Mouse (Mus musculus) CH12.LX (cell line): Measurements from ENCODE around the gene Asic2. TPM values are rescaled to one million over a fixed set of nuclear protein-coding genes. Genes with fewer than 3 reads are reported as not detected.

ENCODE experiments used
- DNase-seq: peaks from one replicate; pipeline ENCODE4 v3.0.0-alpha.2; 2013; ENCODE audit errors: extremely low read depth
- H3K27ac ChIP-seq: 2 replicates; pipeline ENCODE4 v1.5.1; 2012; ENCODE audit warnings: low read depth, mild to moderate bottlenecking, control low read depth, moderate library complexity; ENCODE audit not compliant: insufficient read depth
- H3K27me3 ChIP-seq: replicated peaks from 2 replicates; pipeline ENCODE3; 2012; ENCODE audit warnings: inconsistent platforms
- H3K36me3 ChIP-seq, 2 experiments: replicated peaks in 1 of 2; 2 replicates each; pipeline versions ENCODE3 to v1.6.1; 2012; ENCODE audit warnings: inconsistent platforms in 1 of 2, low read length in 1 of 2, mild to moderate bottlenecking in 1 of 2, mixed read lengths in 1 of 2, moderate library complexity in 1 of 2; ENCODE audit not compliant: control insufficient read depth in 1 of 2, insufficient read depth in 1 of 2
- H3K4me1 ChIP-seq, 2 experiments: 2 replicates each; pipeline ENCODE4 v1.6.1; 2012; ENCODE audit warnings: inconsistent platforms in 1 of 2, moderate library complexity in 1 of 2; ENCODE audit not compliant: insufficient read depth in 2 of 2, control insufficient read depth in 1 of 2
- H3K4me2 ChIP-seq: 2 replicates; pipeline ENCODE4 v1.6.1; 2012; ENCODE audit warnings: low read depth, mild to moderate bottlenecking, control low read depth; ENCODE audit not compliant: poor library complexity, insufficient read depth, severe bottlenecking
- H3K4me3 ChIP-seq, 3 experiments: fragments of 150-350 bp in 1 of 3; sonication (generic) in 1 of 3; replicated peaks in 1 of 3; 2 replicates each; pipeline versions ENCODE3 to v1.5.1; 2011 to 2012; ENCODE audit warnings: low read depth in 2 of 3, low read length in 2 of 3, mild to moderate bottlenecking in 2 of 3, moderate library complexity in 2 of 3, control low read depth in 1 of 3, improper control_type of control experiment in 1 of 3, inconsistent platforms in 1 of 3, mixed read lengths in 1 of 3; ENCODE audit not compliant: poor library complexity in 1 of 3
- H3K79me2 ChIP-seq: replicated peaks from 2 replicates; pipeline ENCODE4 v1.6.1; 2012; ENCODE audit warnings: mild to moderate bottlenecking, moderate library complexity; ENCODE audit not compliant: control insufficient read depth, poor library complexity, insufficient read depth, severe bottlenecking; ENCODE audit errors: extremely low read depth
- H3K9ac ChIP-seq: 2 replicates; pipeline ENCODE4 v1.6.1; 2012; ENCODE audit warnings: low read depth, mild to moderate bottlenecking, control low read depth, moderate library complexity; ENCODE audit not compliant: insufficient read depth
- H3K9me3 ChIP-seq: replicated peaks from 2 replicates; pipeline ENCODE3; 2012; ENCODE audit warnings: low read length, inconsistent platforms, mixed read lengths
- BHLHE40 ChIP-seq: IDR thresholded peaks from 2 replicates; pipeline ENCODE4 v1.6.1; 2011; ENCODE audit warnings: mild to moderate bottlenecking, low read depth, low read length, improper control_type of control experiment
- CHD2 ChIP-seq: IDR thresholded peaks from 2 replicates; pipeline ENCODE4 v1.6.1; 2011; ENCODE audit warnings: low read length, improper control_type of control experiment
- CTCF ChIP-seq, 2 experiments: IDR thresholded peaks in 1 of 2; conservative IDR thresholded peaks in 1 of 2; 2 replicates each; pipeline ENCODE4 v1.5.1; 2011 to 2012; ENCODE audit warnings: low read depth in 2 of 2, low read length in 2 of 2, improper control_type of control experiment in 1 of 2, inconsistent platforms in 1 of 2, mild to moderate bottlenecking in 1 of 2, moderate library complexity in 1 of 2
- EP300 ChIP-seq: IDR thresholded peaks from 2 replicates; pipeline ENCODE4 v1.6.1; 2011; ENCODE audit warnings: low read length, improper control_type of control experiment
- ETS1 ChIP-seq: conservative IDR thresholded peaks from 2 replicates; pipeline ENCODE4 v1.6.1; 2012; ENCODE audit warnings: low read depth, mild to moderate bottlenecking, inconsistent platforms, low read length, improper control_type of control experiment, moderate library complexity
- GABPA ChIP-seq: IDR thresholded peaks from 2 replicates; pipeline ENCODE4 v1.6.1; 2012; ENCODE audit warnings: low read depth, low read length, improper control_type of control experiment, inconsistent platforms; ENCODE audit not compliant: insufficient replicate concordance
- IRF4 ChIP-seq: IDR thresholded peaks from 2 replicates; pipeline ENCODE4 v1.6.1; 2014; ENCODE audit warnings: low read depth, mild to moderate bottlenecking, inconsistent platforms, low read length, improper control_type of control experiment
- JUND ChIP-seq: conservative IDR thresholded peaks from 2 replicates; pipeline ENCODE4 v1.6.1; 2011; ENCODE audit warnings: low read depth, low read length, improper control_type of control experiment
- KAT2A ChIP-seq: IDR thresholded peaks from 2 replicates; pipeline ENCODE4 v1.6.1; 2012; ENCODE audit warnings: low read length, improper control_type of control experiment, inconsistent platforms; ENCODE audit not compliant: insufficient replicate concordance
- MAFK ChIP-seq: IDR thresholded peaks from 2 replicates; pipeline ENCODE4 v1.6.1; 2011; ENCODE audit warnings: low read length, improper control_type of control experiment; ENCODE audit not compliant: insufficient replicate concordance
- MEF2A ChIP-seq: IDR thresholded peaks from 2 replicates; pipeline ENCODE4 v1.6.1; 2014; ENCODE audit warnings: low read depth, mild to moderate bottlenecking, inconsistent platforms, low read length, improper control_type of control experiment, borderline replicate concordance
- MXI1 ChIP-seq: IDR thresholded peaks from 2 replicates; pipeline ENCODE4 v1.6.1; 2011; ENCODE audit warnings: mild to moderate bottlenecking, low read depth, low read length, improper control_type of control experiment
- MYC ChIP-seq: IDR thresholded peaks from 2 replicates; pipeline ENCODE4 v1.6.1; 2011; ENCODE audit warnings: low read depth, mild to moderate bottlenecking, improper control_type of control experiment, low read length
- NELFE ChIP-seq: IDR thresholded peaks from 2 replicates; pipeline ENCODE4 v1.6.1; 2011; ENCODE audit warnings: low read depth, low read length, improper control_type of control experiment
- NRF1 ChIP-seq: IDR thresholded peaks from 2 replicates; pipeline ENCODE4 v1.6.1; 2014; ENCODE audit warnings: low read depth, mild to moderate bottlenecking, inconsistent platforms, low read length, improper control_type of control experiment, moderate library complexity
- PAX5 ChIP-seq: IDR thresholded peaks from 2 replicates; pipeline ENCODE4 v1.6.1; 2012; ENCODE audit warnings: low read length, inconsistent platforms, mixed read lengths
- POLR2A ChIP-seq: IDR thresholded peaks from 2 replicates; pipeline ENCODE4 v1.6.1; 2011; ENCODE audit warnings: low read depth, mild to moderate bottlenecking, improper control_type of control experiment, low read length
- RAD21 ChIP-seq: IDR thresholded peaks from 2 replicates; pipeline ENCODE4 v1.6.1; 2011; ENCODE audit warnings: low read depth, mild to moderate bottlenecking, low read length, improper control_type of control experiment, moderate library complexity
- RCOR1 ChIP-seq: conservative IDR thresholded peaks from 2 replicates; pipeline ENCODE4 v1.6.1; 2012; ENCODE audit warnings: low read depth, mild to moderate bottlenecking, inconsistent platforms, low read length, improper control_type of control experiment
- TBP ChIP-seq: conservative IDR thresholded peaks from 2 replicates; pipeline ENCODE4 v1.6.1; 2011; ENCODE audit warnings: low read depth, low read length, improper control_type of control experiment
- UBTF ChIP-seq: IDR thresholded peaks from 2 replicates; pipeline ENCODE4 v1.6.1; 2012; ENCODE audit warnings: low read depth, mild to moderate bottlenecking, inconsistent platforms, low read length, improper control_type of control experiment, moderate library complexity
- USF1 ChIP-seq: IDR thresholded peaks from 2 replicates; pipeline ENCODE4 v1.6.1; 2014; ENCODE audit warnings: low read depth, mild to moderate bottlenecking, inconsistent platforms, low read length, improper control_type of control experiment
- ZC3H11A ChIP-seq: IDR thresholded peaks from 2 replicates; pipeline ENCODE4 v1.6.1; 2012; ENCODE audit warnings: low read depth, mild to moderate bottlenecking, inconsistent platforms, low read length, improper control_type of control experiment
- ZKSCAN1 ChIP-seq: IDR thresholded peaks from 2 replicates; pipeline ENCODE4 v1.6.1; 2012; ENCODE audit warnings: low read depth, inconsistent platforms, low read length, improper control_type of control experiment, borderline replicate concordance
- ZNF384 ChIP-seq: IDR thresholded peaks from 2 replicates; pipeline ENCODE4 v1.6.1; 2012; ENCODE audit warnings: low read depth, low read length, improper control_type of control experiment, inconsistent platforms
- dilution Hi-C: fragments of 300-500 bp; cut with MboI; formaldehyde crosslinking; loops from 2 replicates; pipeline ENCODE4 v1.14.3; 2020; ENCODE audit warnings: low sequenced_read_pairs; ENCODE audit not compliant: extremely low pct_unique_long_range_greater_than_20kb, extremely low pct_ligation_motif_present
- in situ Hi-C: fragments of 300-500 bp; cut with MboI; formaldehyde crosslinking; loops from 3 replicates; pipeline ENCODE4 v1.14.3; 2019; ENCODE audit warnings: low sequenced_read_pairs, low pct_ligation_motif_present, low pct_unique_long_range_greater_than_20kb, mixed read lengths
- polyA plus RNA-seq: library from polyadenylated mRNA; unstranded; fragments of >175 nt; gene quantifications from 2 replicates; pipeline ENCODE4 v1.2.1, GENCODE M21; 2012; ENCODE audit warnings: low read depth; ENCODE audit not compliant: insufficient read length
- total RNA-seq, 2 experiments: library from RNA; depleted of rRNA; stranded (reverse); fragments of 300-350 nt in 1 of 2; fragments of >200 nt in 1 of 2; gene quantifications; 2 replicates each; pipeline ENCODE4 v1.2.3; 2012 to 2014

Gene Asic2
- total and polyA plus RNA-seq, 3 experiments = not detected

DNA sequence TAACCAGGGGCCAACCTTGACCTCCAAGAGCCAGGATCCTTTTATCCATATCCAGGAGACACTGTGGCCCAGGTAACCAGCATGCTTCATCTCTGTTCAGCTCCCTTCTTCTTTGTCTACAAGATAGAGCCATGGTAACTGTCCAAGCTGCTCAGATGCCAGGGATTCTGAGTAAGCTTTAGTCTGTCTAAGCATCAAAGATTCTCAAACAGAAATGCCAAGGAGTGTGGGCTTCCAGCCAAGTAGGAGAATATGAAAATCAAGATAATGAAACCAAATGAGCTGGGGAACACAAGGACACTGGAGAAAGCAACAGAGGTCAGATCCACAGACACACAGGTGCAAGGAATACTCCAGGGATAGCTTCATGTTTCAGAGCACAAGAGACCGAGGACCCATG, 153.4 kb downstream of the Asic2 start:
- TF ChIP-seq IRF4 (no peak), MEF2A (no peak), TBP (no peak), BHLHE40 (no peak), POLR2A (no peak), MYC (no peak), MAFK (no peak), RAD21 (no peak), ETS1 (no peak), UBTF (no peak), NELFE (no peak), ZKSCAN1 (no peak), ZC3H11A (no peak)
- dilution Hi-C loops (no loop called here), in situ Hi-C loops (no loop called here)
- H3K27me3 ChIP-seq = peaks cover 96% of the 10 kb centered on the region
- H3K4me1 ChIP-seq = no peaks in the 10 kb centered on the region
- H3K27ac ChIP-seq = no peak overlapping the region
- no peak overlapping the region for H3K4me2 ChIP-seq
- no peak for DNase-seq
- H3K9ac ChIP-seq = no peak overlapping the region
- no peaks in the 10 kb centered on the region for H3K36me3 ChIP-seq
- no peak overlapping the region for H3K4me3 ChIP-seq
- no peaks in the 10 kb centered on the region for H3K79me2 ChIP-seq
- H3K9me3 ChIP-seq = peaks cover 5% of the 10 kb centered on the region

DNA sequence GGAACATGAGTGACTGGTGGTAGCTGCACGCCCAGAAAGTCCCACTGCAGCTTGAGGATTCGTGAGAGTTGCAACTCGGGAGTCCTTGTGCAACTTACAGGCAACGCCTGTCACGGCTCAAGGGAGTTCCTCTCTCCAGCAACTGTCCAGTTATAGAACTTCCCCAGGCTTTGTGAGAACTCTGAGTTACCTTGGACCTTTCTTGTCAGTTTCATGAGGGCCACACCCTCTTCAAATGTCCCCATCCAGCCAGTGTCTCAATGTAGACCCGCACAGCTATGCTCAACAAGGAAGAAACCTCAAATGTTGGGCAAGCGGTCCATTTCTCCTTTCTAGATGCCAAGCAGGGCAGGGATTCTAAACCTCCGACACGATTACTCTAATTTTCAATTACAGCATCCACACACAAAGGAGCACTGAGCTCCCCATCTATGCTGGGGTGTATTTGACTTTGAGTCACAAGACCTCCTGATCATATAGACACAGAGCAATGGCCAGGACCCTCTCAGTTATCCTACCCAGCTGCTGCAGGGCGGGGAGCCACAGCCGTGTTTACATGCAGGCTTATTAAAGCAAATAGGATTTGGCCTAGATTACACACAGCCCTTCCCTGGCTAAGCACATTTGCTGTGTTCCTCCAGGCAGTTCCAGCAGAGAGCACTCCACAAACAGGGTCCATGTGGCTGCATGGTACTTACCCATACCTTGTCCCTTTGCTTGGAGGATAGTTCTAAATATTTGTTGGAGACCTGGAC, 161.2 kb downstream of the Asic2 start:
- Histone ChIP-seq H3K4me1 (no peaks in the 10 kb centered on the region), H3K27me3 (peaks cover 97% of the 10 kb centered on the region), H3K36me3 (no peaks in the 10 kb centered on the region), H3K4me3 (no peak overlapping the region), H3K9ac (no peak overlapping the region), H3K79me2 (no peaks in the 10 kb centered on the region), H3K9me3 (peaks cover 5% of the 10 kb centered on the region), H3K4me2 (no peak overlapping the region), H3K27ac (no peak overlapping the region)
- in situ Hi-C loops (no loop called here), dilution Hi-C loops (no loop called here)
- DNase-seq = no peak
- no peak for TF ChIP-seq CTCF (conservative IDR thresholded peaks at IDR 0.05 in 1 of 2, IDR thresholded peaks at IDR 0.05 in 1 of 2; ENCODE audit: low read depth in 2 of 2, low read length in 2 of 2)

DNA sequence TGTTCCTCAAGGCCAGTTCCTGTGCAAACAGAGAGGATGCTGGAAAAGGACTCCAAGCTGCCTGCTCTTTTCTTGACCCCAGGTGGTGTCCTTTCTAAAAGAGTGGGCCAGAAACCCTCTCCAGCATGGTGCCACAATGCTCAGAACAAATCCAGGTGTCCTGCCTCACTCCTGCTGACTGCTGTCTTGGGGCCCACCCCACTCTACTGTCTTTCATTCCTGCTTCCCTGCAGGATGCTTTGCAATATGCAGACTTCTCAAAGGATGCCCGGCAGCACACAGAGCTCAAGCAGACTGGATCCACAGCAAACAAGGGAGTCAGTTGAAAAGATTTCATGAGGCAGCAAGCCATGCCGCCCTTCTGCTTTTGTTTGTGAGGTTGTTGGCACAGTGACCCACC, 164.7 kb downstream of the Asic2 start:
- H3K4me2 ChIP-seq = no peak overlapping the region
- H3K79me2 ChIP-seq = no peaks in the 10 kb centered on the region
- H3K4me1 ChIP-seq = no peaks in the 10 kb centered on the region
- peaks cover 95% of the 10 kb centered on the region for H3K27me3 ChIP-seq
- H3K4me3 ChIP-seq = no peak overlapping the region
- H3K9me3 ChIP-seq = no peaks in the 10 kb centered on the region
- H3K27ac ChIP-seq = no peak overlapping the region
- no peak for DNase-seq
- no peaks in the 10 kb centered on the region for H3K36me3 ChIP-seq
- no peak overlapping the region for H3K9ac ChIP-seq
- TF ChIP-seq NRF1 (no peak), ZNF384 (no peak), EP300 (no peak), GABPA (no peak), MXI1 (no peak), CTCF (conservative IDR thresholded peaks at IDR 0.05 in 1 of 2, IDR thresholded peaks at IDR 0.05 in 1 of 2; ENCODE audit: low read depth in 2 of 2, low read length in 2 of 2) (no peak), CHD2 (no peak), MAFK (no peak), KAT2A (no peak), ZC3H11A (no peak), USF1 (no peak), UBTF (no peak), RCOR1 (no peak), JUND (no peak), ETS1 (no peak), PAX5 (no peak)
- TF ChIP-seq, all 38 proteins: peak for 0
- in situ Hi-C loops = no loop called here
- dilution Hi-C loops = no loop called here
